Comparison of ENCODE assay signal across 11 mouse cellular contexts in genomic region chr16:94866300-94866956, GRCm38 (mm10).
DNase-seq lines count a peak whose midpoint lies in the region; ATAC-seq and TF ChIP-seq lines count a peak whose summit lies in the region.
"Had no signal": no experiment of that assay in that cellular context is flagged by ENCODE, and none has a peak within 500 bp of the region (broad histone marks: within the 10 kb centered on the region; RNA-seq: fewer than 3 reads in every experiment).

No protein-coding gene starts in this region.

- no peak overlapping the region for H3K27ac ChIP-seq in intestine, embryonic 15.5 days
- H3K27ac ChIP-seq in intestine, embryonic 16.5 days (ENCODE audit: low read length), result no peak overlapping the region
- H3K27ac ChIP-seq in MEL (ENCODE audit: control insufficient read depth, low read depth, low read length), result no peak overlapping the region
- H3K27ac ChIP-seq in limb, embryonic 13.5 days, result no peak overlapping the region
- H3K27ac ChIP-seq: lung, embryonic 15.5 days; stomach, embryonic 15.5 days had no signal

- H3K79me2 ChIP-seq in MEL (ENCODE audit: control insufficient read depth, insufficient read depth, low read length, poor library complexity), result no peaks in the 10 kb centered on the region

- 36% methylated on average over 14 of the region's 14 CpGs for WGBS in intestine, embryonic 15.5 days
- 33% methylated on average over 14 of the region's 14 CpGs for WGBS in intestine, embryonic 16.5 days
- WGBS in limb, embryonic 13.5 days, result 33% methylated on average over 14 of the region's 14 CpGs

- no peak for TF ChIP-seq RAD21 in MEL (IDR thresholded peaks at IDR 0.05; ENCODE audit: low read depth, low read length)

- TF ChIP-seq CTCF in MEL (IDR thresholded peaks at IDR 0.05 in 2 of 3, conservative IDR thresholded peaks at IDR 0.05 in 1 of 3; ENCODE audit: control insufficient read depth in 1 of 3, insufficient read depth in 1 of 3, low read depth in 2 of 3, low read length in 3 of 3, poor library complexity in 1 of 3, severe bottlenecking in 1 of 3), result no peak

- no peaks in the 10 kb centered on the region for H3K4me1 ChIP-seq in intestine, embryonic 15.5 days (replicated peaks)
- H3K4me1 ChIP-seq in intestine, embryonic 16.5 days (ENCODE audit: control insufficient read depth, insufficient read depth, low read length), result no peaks in the 10 kb centered on the region
- H3K4me1 ChIP-seq in MEL (ENCODE audit: control insufficient read depth in 1 of 2, insufficient read depth in 2 of 2, low read length in 2 of 2), result no peaks in the 10 kb centered on the region
- H3K4me1 ChIP-seq in limb, embryonic 13.5 days, result peaks cover 6% of the 10 kb centered on the region
- H3K4me1 ChIP-seq: stomach, embryonic 15.5 days had no signal

- peak; percentile 45; the same call in 1 of the 2 replicates for ATAC-seq in intestine, embryonic 15.5 days
- ATAC-seq in intestine, embryonic 16.5 days, result no peak
- ATAC-seq in limb, embryonic 13.5 days (ENCODE audit: low FRiP score, low read depth), result peak; percentile 72; the same call in 1 of the 2 replicates
- no peak for ATAC-seq in erythroblast, adult 5-6 weeks (replicated peaks; ENCODE audit: low FRiP score, poor library complexity, severe bottlenecking)

- no peak overlapping the region for H3K9ac ChIP-seq in intestine, embryonic 15.5 days
- no peak overlapping the region for H3K9ac ChIP-seq in intestine, embryonic 16.5 days (ENCODE audit: low read depth, low read length)
- no peak overlapping the region for H3K9ac ChIP-seq in MEL (ENCODE audit: control insufficient read depth, low read depth, low read length, poor library complexity, severe bottlenecking)
- no peak overlapping the region for H3K9ac ChIP-seq in limb, embryonic 13.5 days
- H3K9ac ChIP-seq: lung, embryonic 15.5 days; stomach, embryonic 15.5 days had no signal

- H3K4me3 ChIP-seq in intestine, embryonic 15.5 days (replicated peaks), result no peak overlapping the region
- H3K4me3 ChIP-seq in intestine, embryonic 16.5 days (ENCODE audit: low read length), result no peak overlapping the region
- no peak overlapping the region for H3K4me3 ChIP-seq in MEL (ENCODE audit: control insufficient read depth in 1 of 2, insufficient read depth in 1 of 2, low read depth in 2 of 2, low read length in 2 of 2)
- H3K4me3 ChIP-seq in limb, embryonic 13.5 days, result no peak overlapping the region
- H3K4me3 ChIP-seq: lung, embryonic 15.5 days; stomach, embryonic 15.5 days had no signal

- no peak for TF ChIP-seq EP300 in MEL (IDR thresholded peaks at IDR 0.05; ENCODE audit: low read depth in 1 of 2, low read length in 2 of 2)

- TF ChIP-seq POLR2A in MEL (IDR thresholded peaks at IDR 0.05; ENCODE audit: control insufficient read depth in 1 of 2, insufficient read depth in 1 of 2, low read depth in 1 of 2, low read length in 2 of 2, poor library complexity in 1 of 2), result no peak

- H3K36me3 ChIP-seq in intestine, embryonic 15.5 days, result no peaks in the 10 kb centered on the region
- H3K36me3 ChIP-seq in intestine, embryonic 16.5 days (ENCODE audit: control insufficient read depth, insufficient read depth, low read length), result no peaks in the 10 kb centered on the region
- H3K36me3 ChIP-seq in MEL (ENCODE audit: control insufficient read depth in 1 of 2, insufficient read depth in 2 of 2, low read length in 2 of 2), result no peaks in the 10 kb centered on the region
- no peaks in the 10 kb centered on the region for H3K36me3 ChIP-seq in limb, embryonic 13.5 days
- H3K36me3 ChIP-seq: lung, embryonic 15.5 days; stomach, embryonic 15.5 days had no signal

- H3K27me3 ChIP-seq in intestine, embryonic 15.5 days (replicated peaks), result no peaks in the 10 kb centered on the region
- no peaks in the 10 kb centered on the region for H3K27me3 ChIP-seq in intestine, embryonic 16.5 days (replicated peaks; ENCODE audit: control insufficient read depth, insufficient read depth, low read length)
- no peaks in the 10 kb centered on the region; a peak in 1 of 4 replicates for H3K27me3 ChIP-seq in MEL (ENCODE audit: control insufficient read depth in 1 of 2, insufficient read depth in 2 of 2, low read length in 2 of 2)
- H3K27me3 ChIP-seq in limb, embryonic 13.5 days, result no peaks in the 10 kb centered on the region
- H3K27me3 ChIP-seq: lung, embryonic 15.5 days; stomach, embryonic 15.5 days had no signal

- no peak overlapping the region for H3K4me2 ChIP-seq in intestine, embryonic 15.5 days (replicated peaks)
- H3K4me2 ChIP-seq in intestine, embryonic 16.5 days (ENCODE audit: low read depth, low read length), result no peak overlapping the region
- H3K4me2 ChIP-seq in limb, embryonic 13.5 days (replicated peaks), result peak overlapping the region; percentile 15
- H3K4me2 ChIP-seq: lung, embryonic 15.5 days; stomach, embryonic 15.5 days had no signal

- H3K9me3 ChIP-seq in intestine, embryonic 15.5 days, result no peaks in the 10 kb centered on the region
- no peaks in the 10 kb centered on the region for H3K9me3 ChIP-seq in intestine, embryonic 16.5 days (ENCODE audit: control insufficient read depth, low read length)
- H3K9me3 ChIP-seq in MEL (replicated peaks; ENCODE audit: insufficient read depth, low read length), result no peaks in the 10 kb centered on the region
- no peaks in the 10 kb centered on the region for H3K9me3 ChIP-seq in limb, embryonic 13.5 days
- H3K9me3 ChIP-seq: lung, embryonic 15.5 days; stomach, embryonic 15.5 days had no signal

- peak; percentile 6 for DNase-seq in MEL (ENCODE audit: low read depth, low spot score)
- peak; percentile 7 to 15 for DNase-seq in adrenal gland, postnatal 36 days
- no peak for DNase-seq in layer of hippocampus, adult 8-10 months (ENCODE audit: low spot score in 2 of 2)
- DNase-seq in right cerebral cortex, postnatal 10 days (ENCODE audit: low spot score in 2 of 2), result no peak
- DNase-seq: heart, postnatal 36 days had no signal

TF ChIP-seq in MEL, 35 proteins besides CTCF, POLR2A, EP300 and RAD21:
- TF ChIP-seq UBTF (IDR thresholded peaks at IDR 0.05; ENCODE audit: borderline replicate concordance, insufficient read depth, low read depth, low read length) (no peak), BHLHE40 (IDR thresholded peaks at IDR 0.05; ENCODE audit: borderline replicate concordance, low read depth, low read length) (no peak), NRF1 (IDR thresholded peaks at IDR 0.05; ENCODE audit: insufficient read depth, low read depth, low read length, poor library complexity, severe bottlenecking) (no peak)
TF ChIP-seq in MEL: peak in this region for 0.

Comparison
In these comparisons a context has a peak if more than half of its experiments do, and no peak if none do; other contexts are left out.
1. ATAC-seq: peak in intestine, embryonic 15.5 days (single experiment) and limb, embryonic 13.5 days (single experiment); none in intestine, embryonic 16.5 days (single experiment) and erythroblast, adult 5-6 weeks (single experiment).
2. DNase-seq: peak in MEL (single experiment) and adrenal gland, postnatal 36 days (2 of 2); none in layer of hippocampus, adult 8-10 months (0 of 2) and right cerebral cortex, postnatal 10 days (0 of 2).